Mouse (Mus musculus) neural tube, embryonic 11.5 days (tissue): Measurements from ENCODE around the gene Fxyd4. TPM values are rescaled to one million over a fixed set of nuclear protein-coding genes. Genes with fewer than 3 reads are reported as not detected.

ENCODE experiments used
- ATAC-seq: fragments of 200-750 bp; cut with Nextera tagmentation; 2 replicates; pipeline ENCODE4 v1.8.0; 2017; ENCODE audit warnings: moderate number of reproducible peaks, mild to moderate bottlenecking, moderate TSS enrichment, moderate library complexity; ENCODE audit not compliant: insufficient read depth, low FRiP score, low TSS enrichment
- DNase-seq: peaks from one replicate; pipeline ENCODE4 v3.0.0-alpha.2; 2015; ENCODE audit warnings: low spot score
- H3K27ac ChIP-seq: fragments of 300-500 bp; sonication (generic); 2 replicates; pipeline ENCODE4 v1.5.1; 2014; ENCODE audit warnings: low read depth, mild to moderate bottlenecking, low read length
- H3K27me3 ChIP-seq: fragments of 300-500 bp; sonication (generic); 2 replicates; pipeline ENCODE4 v1.6.1; 2014; ENCODE audit warnings: mild to moderate bottlenecking, low read length, mixed read lengths; ENCODE audit not compliant: control insufficient read depth, insufficient read depth
- H3K36me3 ChIP-seq: fragments of 300-500 bp; sonication (generic); 2 replicates; pipeline ENCODE4 v1.6.1; 2014; ENCODE audit warnings: mild to moderate bottlenecking, low read length, moderate library complexity, mixed read lengths; ENCODE audit not compliant: control insufficient read depth, insufficient read depth
- H3K4me1 ChIP-seq: fragments of 300-500 bp; sonication (generic); 2 replicates; pipeline ENCODE4 v1.6.1; 2014; ENCODE audit warnings: low read length, mixed read lengths; ENCODE audit not compliant: control insufficient read depth, insufficient read depth
- H3K4me2 ChIP-seq: fragments of 300-500 bp; sonication (generic); 2 replicates; pipeline ENCODE4 v1.6.1; 2014; ENCODE audit warnings: low read depth, mild to moderate bottlenecking, moderate library complexity
- H3K4me3 ChIP-seq: fragments of 300-500 bp; sonication (generic); 2 replicates; pipeline ENCODE4 v1.5.1; 2014; ENCODE audit warnings: low read depth, low read length
- H3K9ac ChIP-seq: fragments of 300-500 bp; sonication (generic); 2 replicates; pipeline ENCODE4 v1.6.1; 2014; ENCODE audit warnings: mild to moderate bottlenecking, low read length
- H3K9me3 ChIP-seq: fragments of 300-500 bp; sonication (generic); 2 replicates; pipeline ENCODE4 v1.6.1; 2016; ENCODE audit warnings: low read length; ENCODE audit not compliant: control insufficient read depth
- WGBS: fragments of 180-500 bp; shearing (Covaris S2); extraction: QIAGEN DNeasy Blood & Tissue Kit; methylation state at CpG from one replicate; pipeline ENCODE4 v1.1.7; 2014; 5-methylcytosine and 5-hydroxymethylcytosine counted together
- polyA plus RNA-seq: library from polyadenylated mRNA; unstranded; fragments of >200 nt; fragmentation: Nextera tagmentation; extraction: Ambion mirVana; gene quantifications from 2 replicates; pipeline ENCODE4 v1.2.1, GENCODE M21; 2014

The Fxyd4 gene
- polyA plus RNA-seq, 1 experiment from 2014 or later: 1.9 TPM

DNA sequence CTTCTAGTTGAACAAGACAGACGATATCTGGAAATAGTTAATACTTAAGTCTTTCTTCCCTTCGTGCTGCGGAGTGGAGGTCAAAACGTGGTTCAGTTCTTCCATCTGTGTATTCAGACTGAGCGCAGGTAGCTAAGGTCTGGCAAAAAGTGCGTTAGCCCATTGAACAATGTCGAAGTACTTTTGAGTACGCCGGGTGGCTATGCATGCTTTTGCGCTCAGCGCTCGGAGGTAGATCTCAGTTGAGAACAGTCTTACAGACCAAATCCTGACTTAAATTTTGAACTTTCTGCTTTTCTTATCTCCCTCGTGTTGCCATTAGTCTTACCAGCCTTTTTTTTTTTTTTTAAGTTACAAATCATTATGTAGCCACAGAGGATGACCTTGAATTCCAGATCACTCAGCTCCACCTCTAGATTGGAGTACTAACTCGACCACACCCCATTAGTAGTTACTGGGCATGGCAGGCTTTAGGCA, 29.0 kb downstream of the Fxyd4 start:
- no peak for ATAC-seq

DNA sequence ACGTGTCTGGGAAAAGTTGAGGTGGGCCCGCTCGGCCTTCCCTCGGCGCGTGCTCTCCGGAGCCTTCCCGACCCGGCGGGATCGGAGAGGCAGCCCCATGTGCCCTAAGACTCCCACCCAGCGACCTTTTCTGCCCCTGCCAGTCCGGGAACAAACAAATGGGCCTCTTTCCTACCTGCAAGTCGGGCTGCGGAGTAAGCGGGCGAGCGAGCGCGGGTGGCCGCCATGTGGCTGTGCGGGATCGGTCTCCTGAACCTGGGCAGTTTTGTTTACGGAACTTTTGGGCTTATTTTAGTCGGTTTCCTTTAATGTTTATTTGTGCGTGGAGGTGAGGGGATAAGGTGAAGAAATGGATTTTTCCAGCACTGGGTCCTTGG, 29.5 kb downstream of the Fxyd4 start:
- peak overlapping the region; percentile 99 for H3K4me3 ChIP-seq
- WGBS: under 1% methylated on average over 26 of the region's 26 CpGs
- ATAC-seq (no peak), DNase-seq (no peak)
- peaks cover 12% of the 10 kb centered on the region for H3K4me1 ChIP-seq
- peak overlapping the region; percentile 89; the same call in 1 of the 2 replicates for H3K27ac ChIP-seq
- peak overlapping the region; percentile 95 for H3K9ac ChIP-seq
- H3K9me3 ChIP-seq: no peaks in the 10 kb centered on the region
- no peaks in the 10 kb centered on the region for H3K36me3 ChIP-seq
- no peaks in the 10 kb centered on the region for H3K27me3 ChIP-seq
- H3K4me2 ChIP-seq: peak overlapping the region; percentile 90

More for the DNA sequence above, 29.0 kb downstream of the Fxyd4 start:
- Histone ChIP-seq H3K27me3 (no peaks in the 10 kb centered on the region), H3K36me3 (no peaks in the 10 kb centered on the region), H3K9ac (peak overlapping the region; percentile 95), H3K4me2 (peak overlapping the region; percentile 90), H3K27ac (0 out of 2 replicates have a peak overlapping the region, but pooled peaks have one; percentile 89), H3K9me3 (no peaks in the 10 kb centered on the region), H3K4me1 (peaks cover 12% of the 10 kb centered on the region), H3K4me3 (peak overlapping the region; percentile 99)
- DNase-seq: peak; percentile 24
- WGBS: under 1% methylated on average over 14 of the region's 14 CpGs

DNA sequence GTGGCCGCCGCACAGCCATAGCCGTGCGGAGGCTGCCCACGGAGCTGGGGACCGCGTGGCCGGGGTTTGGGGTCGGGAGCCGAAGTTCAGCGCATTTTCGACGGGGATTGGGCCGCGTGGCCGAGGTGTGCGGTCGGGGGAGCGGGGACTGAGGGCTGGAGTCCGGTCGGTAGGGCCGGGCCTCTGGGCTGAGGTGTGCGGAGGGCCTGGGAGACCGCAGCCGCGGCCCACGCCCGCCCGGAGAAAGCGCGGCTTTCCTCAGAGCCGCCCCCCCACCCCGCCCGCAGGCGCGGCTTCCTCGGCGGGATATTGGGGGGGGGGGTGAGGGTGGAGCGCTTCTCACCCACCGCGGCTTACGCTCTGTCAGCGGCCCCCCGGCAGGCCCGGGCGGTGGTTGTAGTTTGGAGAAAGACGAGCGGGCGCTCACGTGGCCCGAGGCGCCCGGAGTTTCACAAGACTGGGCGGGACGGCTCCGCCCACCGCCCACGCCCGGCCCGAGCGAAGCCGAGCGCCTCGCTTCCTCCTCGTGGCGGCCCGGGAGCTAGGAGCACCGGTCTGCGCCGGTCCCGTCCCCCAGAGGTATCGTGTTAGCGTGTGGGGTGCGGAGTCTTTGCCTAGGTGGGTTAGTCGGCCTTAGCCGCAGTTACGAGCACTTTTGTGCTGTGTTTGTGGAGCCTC, 30.1 kb downstream of the Fxyd4 start:
- Histone ChIP-seq H3K36me3 (no peaks in the 10 kb centered on the region), H3K4me3 (peak overlapping the region; percentile 99), H3K4me2 (peak overlapping the region; percentile 90), H3K4me1 (peaks cover 12% of the 10 kb centered on the region), H3K9ac (peak overlapping the region; percentile 95), H3K27ac (peak overlapping the region; percentile 89), H3K27me3 (no peaks in the 10 kb centered on the region), H3K9me3 (no peaks in the 10 kb centered on the region)
- 0% methylated on average over 43 of the region's 77 CpGs for WGBS
- ATAC-seq (peak; percentile 69), DNase-seq (peak; percentile 90)

DNA sequence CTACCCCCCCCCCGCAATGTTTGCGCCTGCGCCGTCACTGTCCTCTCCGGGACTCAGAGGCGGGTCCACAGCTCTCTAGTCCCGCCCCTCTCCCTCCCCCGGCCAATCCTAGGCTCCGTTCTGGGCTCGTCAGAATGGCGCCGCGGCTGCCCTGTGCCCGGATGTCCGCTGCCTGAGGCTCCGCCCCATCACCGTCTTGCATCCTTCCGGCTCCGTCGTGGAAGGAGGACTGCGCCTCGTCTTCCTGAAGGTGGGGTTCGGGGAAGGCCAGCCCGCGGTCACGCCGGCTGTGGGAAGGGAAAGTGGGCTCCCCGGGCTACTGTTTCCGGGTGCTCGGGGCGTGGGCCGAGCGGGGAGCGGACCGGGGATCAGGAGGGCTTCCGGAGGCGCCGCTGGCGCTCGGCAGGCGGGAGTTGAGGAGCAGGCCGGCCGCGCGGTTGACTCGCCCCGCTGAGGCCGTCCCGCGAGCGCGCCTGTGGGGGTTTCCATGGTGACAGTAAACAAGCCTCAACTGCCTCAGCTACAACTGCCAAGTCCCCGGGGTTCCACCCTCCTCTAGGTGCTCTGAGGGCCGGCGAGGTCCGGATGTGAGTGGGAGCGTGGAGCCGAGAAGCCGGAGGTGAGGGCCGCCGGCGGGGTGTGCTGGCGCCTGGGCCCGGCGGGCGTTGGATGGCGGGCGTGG, 30.8 kb downstream of the Fxyd4 start:
- H3K27me3 ChIP-seq: no peaks in the 10 kb centered on the region
- H3K4me2 ChIP-seq: peak overlapping the region; percentile 90
- H3K4me1 ChIP-seq: peaks cover 12% of the 10 kb centered on the region
- H3K9me3 ChIP-seq: no peaks in the 10 kb centered on the region
- peak overlapping the region; percentile 89 for H3K27ac ChIP-seq
- H3K36me3 ChIP-seq: no peaks in the 10 kb centered on the region
- DNase-seq: peak; percentile 98
- H3K4me3 ChIP-seq: peak overlapping the region; percentile 99
- H3K9ac ChIP-seq: peak overlapping the region; percentile 95
- peak; percentile 97 for ATAC-seq
- WGBS: 0% methylated on average over 60 of the region's 68 CpGs

DNA sequence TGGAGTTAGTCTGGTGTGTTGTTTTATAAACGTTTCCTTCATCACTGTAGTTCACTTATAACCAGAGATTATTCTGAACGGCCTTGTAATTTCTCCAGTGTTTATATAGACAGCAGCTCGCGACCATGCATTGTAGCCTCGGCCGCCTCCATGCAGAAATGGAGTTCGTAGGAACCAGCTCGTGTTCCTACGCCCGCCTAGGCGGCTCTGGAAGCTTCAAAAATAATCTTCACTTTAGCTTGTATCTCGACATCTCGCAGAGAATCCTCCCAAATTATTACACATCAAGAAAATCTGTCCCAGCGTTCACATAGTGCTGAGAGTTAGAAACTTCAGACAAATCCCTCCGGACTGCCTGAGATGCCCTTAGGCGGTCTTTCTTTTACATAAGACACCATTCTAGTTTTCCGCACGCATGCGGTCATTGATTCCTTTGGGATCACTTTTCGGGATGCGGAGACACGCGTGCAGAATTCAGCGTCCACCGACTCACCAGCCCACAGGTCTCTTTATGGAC, 31.4 kb downstream of the Fxyd4 start:
- no peak for DNase-seq

DNA sequence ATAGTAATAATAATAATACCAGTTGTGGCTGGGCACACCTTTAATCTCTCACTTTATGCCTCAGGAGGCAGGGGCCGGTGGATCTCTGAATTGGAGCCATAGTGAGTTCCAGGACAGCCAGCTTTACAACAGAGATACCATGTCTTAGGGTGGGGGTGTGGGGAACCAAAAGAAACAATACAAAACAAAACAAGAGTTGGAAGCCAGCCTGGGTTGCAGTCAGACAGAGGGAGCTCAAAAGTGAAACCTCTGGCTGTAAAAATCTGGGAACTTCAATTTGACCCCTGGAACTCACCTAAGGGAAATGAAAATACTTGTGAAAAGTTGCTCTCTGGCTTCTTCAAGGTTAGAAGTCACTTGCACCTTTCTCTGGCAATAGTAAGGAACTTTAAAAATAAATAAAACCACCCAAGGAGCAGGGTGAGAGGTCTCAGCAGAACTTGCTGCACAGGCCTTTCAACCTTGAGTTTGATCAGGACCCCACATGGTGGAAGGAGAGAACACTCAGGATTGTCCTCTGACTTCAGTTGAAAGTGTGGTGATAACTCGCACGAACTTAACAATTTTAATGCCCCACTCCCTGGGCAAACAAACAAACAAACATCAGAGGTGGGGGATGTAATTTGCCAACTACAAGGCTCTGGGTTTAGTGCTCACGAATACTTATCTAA, 32.1 kb downstream of the Fxyd4 start:
- Histone ChIP-seq H3K4me2 (peak overlapping the region; percentile 50), H3K4me1 (peaks cover 12% of the 10 kb centered on the region), H3K27me3 (no peaks in the 10 kb centered on the region), H3K9me3 (no peaks in the 10 kb centered on the region), H3K9ac (0 out of 2 replicates have a peak overlapping the region, but pooled peaks have one; percentile 23), H3K27ac (no peak overlapping the region), H3K4me3 (peak overlapping the region; percentile 99; the same call in 1 of the 2 replicates), H3K36me3 (no peaks in the 10 kb centered on the region)
- no peak for ATAC-seq
- 28% methylated on average over 4 of the region's 4 CpGs for WGBS
- DNase-seq: no peak

More for the DNA sequence above, 31.4 kb downstream of the Fxyd4 start:
- Histone ChIP-seq H3K4me3 (peak overlapping the region; percentile 99), H3K36me3 (no peaks in the 10 kb centered on the region), H3K4me1 (peaks cover 12% of the 10 kb centered on the region), H3K27ac (no peak overlapping the region), H3K9ac (peak overlapping the region; percentile 59), H3K27me3 (no peaks in the 10 kb centered on the region), H3K4me2 (peak overlapping the region; percentile 50), H3K9me3 (no peaks in the 10 kb centered on the region)
- no peak; the same call in 1 of the 2 replicates for ATAC-seq
- WGBS: under 1% methylated on average over 25 of the region's 25 CpGs

DNA sequence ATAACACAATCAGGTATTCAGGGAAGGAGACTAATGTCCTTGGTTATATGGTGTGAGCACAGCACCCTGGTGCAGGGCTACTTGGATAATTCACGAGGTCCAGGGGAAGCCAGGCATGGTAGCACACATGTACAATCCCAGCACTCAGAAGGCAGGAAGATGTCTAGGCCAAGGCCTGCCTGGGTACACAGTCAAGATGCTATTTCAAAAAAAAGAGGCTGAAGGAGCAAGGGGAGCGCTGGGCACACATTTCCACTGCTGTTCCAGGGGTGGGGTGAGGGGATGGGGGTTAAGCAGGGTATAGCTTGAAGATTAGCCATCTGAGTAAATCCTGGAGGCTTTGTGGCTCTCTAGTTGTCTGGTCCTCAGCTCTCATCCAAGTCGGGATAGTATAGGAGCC, 33.7 kb downstream of the Fxyd4 start:
- ATAC-seq (no peak), DNase-seq (no peak)
- Histone ChIP-seq H3K9me3 (no peaks in the 10 kb centered on the region), H3K36me3 (no peaks in the 10 kb centered on the region), H3K4me1 (peaks cover 6% of the 10 kb centered on the region), H3K4me2 (no peak overlapping the region), H3K9ac (no peak overlapping the region), H3K27ac (no peak overlapping the region), H3K27me3 (no peaks in the 10 kb centered on the region), H3K4me3 (no peak overlapping the region)
- 83% methylated on average over 3 of the region's 3 CpGs for WGBS

DNA sequence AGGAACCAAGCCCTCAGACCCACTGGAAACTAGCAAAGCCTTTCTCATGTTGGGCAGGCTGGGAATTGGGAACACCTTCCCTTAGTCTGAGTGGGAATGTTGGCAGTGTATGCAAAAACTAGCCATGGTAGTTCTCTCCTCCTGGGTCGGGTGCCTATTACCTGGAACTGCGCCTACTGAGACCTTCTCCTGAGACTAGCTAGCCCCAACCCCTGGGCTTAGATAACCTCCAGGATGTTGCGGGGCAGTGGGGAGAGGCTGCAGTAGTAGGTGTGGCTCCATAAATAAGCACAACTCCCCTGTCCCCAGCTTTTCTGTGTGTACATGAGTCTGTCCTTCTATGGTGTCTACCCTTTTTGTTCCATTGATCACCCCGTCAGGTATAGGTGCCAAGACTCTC, 34.9 kb downstream of the Fxyd4 start:
- DNase-seq (no peak), ATAC-seq (no peak)
- no peak overlapping the region for H3K4me3 ChIP-seq
- no peaks in the 10 kb centered on the region for H3K36me3 ChIP-seq
- no peaks in the 10 kb centered on the region for H3K27me3 ChIP-seq
- H3K9me3 ChIP-seq: no peaks in the 10 kb centered on the region
- WGBS: 85% methylated on average over 4 of the region's 4 CpGs
- H3K4me2 ChIP-seq: no peak overlapping the region
- H3K4me1 ChIP-seq: no peaks in the 10 kb centered on the region
- no peak overlapping the region for H3K27ac ChIP-seq
- H3K9ac ChIP-seq: no peak overlapping the region
